Mouse (Mus musculus): ENCODE measurements around the gene Ppia. TPM values are rescaled to one million over a fixed set of nuclear protein-coding genes. Genes with fewer than 3 reads are reported as not detected.
"Not testable (repeated sequence)": the region's sequence is repeated elsewhere in the genome, so short reads cannot be mapped to it uniquely, and the experiment has no call there.

Ppia gene
- polyA plus RNA-seq, 1 experiment from 2014 or later, result 5,018 TPM

DNA sequence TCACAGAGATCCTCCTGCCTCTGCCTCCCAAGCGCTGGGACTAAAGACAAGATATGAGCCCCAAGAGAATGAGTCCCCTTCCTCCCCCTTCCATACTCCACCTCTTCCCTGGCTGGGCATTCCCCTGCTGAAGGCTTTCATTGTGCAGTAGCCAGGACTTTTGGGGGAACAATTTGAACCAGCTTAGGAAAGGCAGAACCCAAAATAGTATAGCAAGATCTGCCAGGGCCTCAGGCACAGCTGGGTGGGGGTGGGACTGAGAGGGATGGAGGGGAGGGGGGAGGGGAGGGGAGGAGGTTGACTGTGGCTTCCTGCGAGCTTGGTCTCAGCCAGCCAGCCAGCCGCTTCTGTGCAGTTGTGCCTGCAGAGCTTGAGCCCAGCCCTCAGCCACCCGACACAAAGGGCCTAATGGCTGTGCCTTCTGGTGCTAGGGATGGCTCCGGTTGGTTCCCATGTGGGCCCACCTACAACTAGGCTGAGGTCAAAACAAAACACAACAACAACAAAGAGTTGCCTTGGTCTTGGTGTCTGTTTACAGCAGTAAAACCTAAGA, 5.1 kb upstream of the Ppia start:
- Histone ChIP-seq H3K9me3 (ENCODE audit: control insufficient read depth, low read length) (no peaks in the 10 kb centered on the region), H3K4me2 (replicated peaks; ENCODE audit: low read depth, low read length) (no peak overlapping the region), H3K4me1 (replicated peaks; ENCODE audit: control insufficient read depth, insufficient read depth, low read length) (0 out of 2 replicates have a peak, but pooled peaks cover 5% of the 10 kb centered on the region), H3K4me3 (ENCODE audit: low read depth, low read length) (no peak overlapping the region), H3K27me3 (ENCODE audit: control insufficient read depth, insufficient read depth, low read length) (no peaks in the 10 kb centered on the region), H3K9ac (ENCODE audit: low read depth, low read length) (no peak overlapping the region), H3K27ac (ENCODE audit: low read depth, low read length) (no peak overlapping the region), H3K36me3 (ENCODE audit: control insufficient read depth, insufficient read depth, low read length) (peaks cover 6% of the 10 kb centered on the region; the same call in 1 of the 2 replicates)
- DNase-seq (ENCODE audit: low spot score), result no peak
- 51% methylated on average over 5 of the region's 5 CpGs for WGBS
- ATAC-seq (ENCODE audit: low FRiP score), result no peak

DNA sequence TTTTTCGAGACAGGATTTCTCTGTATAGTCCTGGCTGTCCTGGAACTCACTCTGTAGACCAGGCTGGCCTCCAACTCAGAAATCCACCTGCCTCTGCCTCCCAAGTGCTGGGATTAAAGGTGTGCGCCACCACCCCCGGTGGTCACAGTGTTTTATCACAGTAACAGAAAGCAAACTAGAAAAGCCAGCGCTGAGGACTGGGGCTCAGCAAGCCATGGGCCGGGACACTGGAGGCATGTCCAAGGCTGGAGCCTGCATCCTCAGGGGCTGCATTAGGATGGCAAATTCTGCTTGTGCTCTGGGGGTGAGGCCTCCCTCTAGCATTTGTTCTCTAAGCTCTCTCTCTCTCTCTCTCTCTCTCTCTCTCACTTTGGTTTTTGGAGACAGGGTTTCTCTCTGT, 4.5 kb upstream of the Ppia start:
- not testable (repeated sequence) for ATAC-seq (ENCODE audit: low FRiP score); H3K27me3 ChIP-seq (ENCODE audit: control insufficient read depth, insufficient read depth, low read length); H3K4me1 ChIP-seq (replicated peaks; ENCODE audit: control insufficient read depth, insufficient read depth, low read length); DNase-seq (ENCODE audit: low spot score); H3K4me2 ChIP-seq (replicated peaks; ENCODE audit: low read depth, low read length); H3K9me3 ChIP-seq (ENCODE audit: control insufficient read depth, low read length); H3K4me3 ChIP-seq (ENCODE audit: low read depth, low read length); H3K27ac ChIP-seq (ENCODE audit: low read depth, low read length); H3K9ac ChIP-seq (ENCODE audit: low read depth, low read length); H3K36me3 ChIP-seq (ENCODE audit: control insufficient read depth, insufficient read depth, low read length)
- 89% methylated on average over 5 of the region's 5 CpGs for WGBS

DNA sequence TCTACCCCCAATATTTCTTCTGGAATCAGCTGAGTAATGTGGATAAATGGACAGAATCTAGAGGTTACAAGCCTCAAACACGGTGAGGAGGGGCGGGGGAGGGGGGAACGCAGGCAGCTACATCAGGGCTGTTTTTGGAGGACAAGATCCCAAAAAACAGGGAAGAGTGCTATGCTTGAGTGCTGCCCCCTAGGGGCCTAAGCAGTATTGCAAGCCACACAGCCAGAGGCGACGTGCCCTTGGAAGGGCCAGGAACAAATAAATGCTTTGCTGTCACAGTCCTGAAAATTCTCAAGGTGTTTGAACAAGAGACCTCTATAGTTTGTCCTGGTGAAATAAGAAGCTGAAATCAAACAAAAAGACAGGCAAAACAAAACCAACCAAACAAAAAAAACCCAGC, 3.6 kb upstream of the Ppia start:
- DNase-seq (ENCODE audit: low spot score) (peak; percentile 92), ATAC-seq (ENCODE audit: low FRiP score) (no peak)
- H3K9ac ChIP-seq (ENCODE audit: low read depth, low read length), result no peak overlapping the region
- no peaks in the 10 kb centered on the region for H3K9me3 ChIP-seq (ENCODE audit: control insufficient read depth, low read length)
- H3K36me3 ChIP-seq (ENCODE audit: control insufficient read depth, insufficient read depth, low read length), result no peaks in the 10 kb centered on the region
- H3K27me3 ChIP-seq (ENCODE audit: control insufficient read depth, insufficient read depth, low read length), result no peaks in the 10 kb centered on the region
- no peak overlapping the region for H3K27ac ChIP-seq (ENCODE audit: low read depth, low read length)
- WGBS, result 8% methylated on average over 5 of the region's 5 CpGs
- H3K4me2 ChIP-seq (replicated peaks; ENCODE audit: low read depth, low read length), result no peak overlapping the region
- H3K4me3 ChIP-seq (ENCODE audit: low read depth, low read length), result no peak overlapping the region
- 0 out of 2 replicates have a peak, but pooled peaks cover 3% of the 10 kb centered on the region for H3K4me1 ChIP-seq (replicated peaks; ENCODE audit: control insufficient read depth, insufficient read depth, low read length)

DNA sequence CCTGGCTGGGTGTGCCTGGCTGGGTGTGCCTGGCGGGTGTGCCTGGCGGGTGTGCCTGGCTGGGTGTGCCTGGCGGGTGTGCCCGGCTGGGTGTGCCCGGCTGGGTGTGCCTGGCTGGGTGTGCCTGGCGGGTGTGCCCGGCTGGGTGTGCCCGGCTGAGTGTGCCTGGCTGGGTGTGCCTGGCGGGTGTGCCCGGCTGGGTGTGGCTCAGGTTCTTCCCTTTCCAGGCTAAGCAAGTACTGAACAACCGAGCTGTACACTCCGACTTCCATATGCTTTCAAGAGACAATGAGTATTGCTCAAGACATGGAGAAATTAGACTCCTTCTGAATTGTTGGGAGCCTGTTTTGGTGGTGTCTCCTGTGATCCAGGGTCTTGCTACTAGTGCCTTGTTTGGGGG, 2.0 kb upstream of the Ppia start:
- Histone ChIP-seq H3K9ac (ENCODE audit: low read depth, low read length) (no peak overlapping the region), H3K4me3 (ENCODE audit: low read depth, low read length) (no peak overlapping the region), H3K27ac (ENCODE audit: low read depth, low read length) (no peak overlapping the region), H3K4me2 (replicated peaks; ENCODE audit: low read depth, low read length) (no peak overlapping the region), H3K9me3 (ENCODE audit: control insufficient read depth, low read length) (no peaks in the 10 kb centered on the region), H3K36me3 (ENCODE audit: control insufficient read depth, insufficient read depth, low read length) (no peaks in the 10 kb centered on the region), H3K4me1 (replicated peaks; ENCODE audit: control insufficient read depth, insufficient read depth, low read length) (0 out of 2 replicates have a peak, but pooled peaks cover 3% of the 10 kb centered on the region), H3K27me3 (ENCODE audit: control insufficient read depth, insufficient read depth, low read length) (no peaks in the 10 kb centered on the region)
- ATAC-seq (ENCODE audit: low FRiP score) (no peak), DNase-seq (ENCODE audit: low spot score) (no peak)
- WGBS, result 94% methylated on average over 8 of the region's 12 CpGs

DNA sequence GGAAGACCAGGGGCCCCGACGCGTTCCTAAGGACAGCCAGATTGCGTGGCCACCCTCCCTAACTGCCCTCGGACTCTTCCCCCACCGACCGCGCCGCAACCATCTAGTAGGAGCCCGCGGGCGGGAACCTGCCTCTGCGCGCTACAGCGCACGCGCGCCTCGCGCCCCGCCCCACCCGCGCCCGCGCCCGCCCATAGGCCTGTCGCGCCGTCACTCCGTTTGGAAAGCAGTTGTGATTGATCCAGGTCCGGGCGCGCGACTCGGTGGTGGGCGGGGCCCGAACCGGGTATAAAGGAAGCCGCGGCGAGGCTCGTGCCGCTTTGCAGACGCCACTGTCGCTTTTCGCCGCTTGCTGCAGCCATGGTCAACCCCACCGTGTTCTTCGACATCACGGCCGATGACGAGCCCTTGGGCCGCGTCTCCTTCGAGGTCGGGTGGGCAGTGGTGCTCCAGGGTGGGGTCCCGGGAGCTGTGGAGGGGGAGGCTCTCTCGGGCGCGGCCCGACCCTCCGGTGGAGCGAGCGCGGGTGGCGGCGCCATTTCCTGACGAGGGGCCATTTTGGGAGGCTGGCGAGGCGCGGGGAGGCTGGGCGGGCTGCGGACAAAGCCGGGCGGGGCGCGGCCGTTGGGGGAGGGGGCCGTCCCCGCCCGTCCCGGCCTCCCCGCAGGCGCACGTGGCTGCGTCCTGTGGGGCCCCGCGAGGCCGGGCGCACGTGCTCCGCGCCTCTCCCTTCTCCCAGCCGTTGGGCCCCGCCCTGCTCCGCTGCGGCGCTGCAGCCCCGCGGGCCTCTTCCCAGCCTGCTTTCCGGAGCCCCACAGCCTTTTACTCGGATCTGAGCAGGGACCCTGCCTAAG, 535 bp downstream of the Ppia start:
- under 1% methylated on average over 72 of the region's 102 CpGs for WGBS
- DNase-seq (ENCODE audit: low spot score), result peak; percentile 98

DNA sequence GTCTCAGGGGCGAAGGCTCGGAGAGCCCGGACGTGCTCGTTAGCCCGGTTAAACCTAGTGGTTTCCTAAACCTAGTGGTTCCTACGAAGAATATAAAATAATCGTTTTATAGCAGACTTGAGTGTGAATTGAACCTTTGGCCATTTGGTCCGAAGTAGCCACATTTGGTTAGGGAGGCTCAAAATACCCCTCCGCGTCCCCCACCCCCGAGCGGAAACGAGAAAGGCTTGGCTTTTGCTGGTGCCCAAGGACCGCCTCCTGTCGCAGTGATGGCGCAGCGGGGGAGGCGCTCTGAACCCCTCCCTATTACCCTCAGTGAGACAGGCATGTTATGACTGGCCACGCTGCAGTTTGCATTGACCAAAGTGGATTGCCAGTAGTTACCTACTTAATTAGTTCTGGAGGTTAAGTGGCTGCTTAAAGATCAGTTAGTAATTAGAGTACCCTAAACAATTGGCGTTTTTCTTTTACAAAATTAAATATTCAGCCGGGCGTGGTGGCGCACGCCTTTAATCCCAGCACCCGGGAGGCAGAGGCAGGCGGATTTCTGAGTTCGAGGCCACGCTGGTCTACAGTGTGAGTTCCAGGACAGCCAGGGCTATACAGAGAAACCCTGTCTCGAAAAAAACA, 1.3 kb downstream of the Ppia start:
- H3K4me3 ChIP-seq (ENCODE audit: low read depth, low read length), result peak overlapping the region; percentile 97
- no peaks in the 10 kb centered on the region for H3K27me3 ChIP-seq (ENCODE audit: control insufficient read depth, insufficient read depth, low read length)
- H3K4me2 ChIP-seq (replicated peaks; ENCODE audit: low read depth, low read length), result peak overlapping the region; percentile 92
- peaks cover 3% of the 10 kb centered on the region; the same call in 1 of the 2 replicates for H3K4me1 ChIP-seq (replicated peaks; ENCODE audit: control insufficient read depth, insufficient read depth, low read length)
- peak; percentile 79 for DNase-seq (ENCODE audit: low spot score)
- H3K9ac ChIP-seq (ENCODE audit: low read depth, low read length), result peak overlapping the region; percentile 96
- WGBS, result 3% methylated on average over 30 of the region's 30 CpGs
- no peaks in the 10 kb centered on the region for H3K36me3 ChIP-seq (ENCODE audit: control insufficient read depth, insufficient read depth, low read length)
- H3K27ac ChIP-seq (ENCODE audit: low read depth, low read length), result peak overlapping the region; percentile 93
- peak; percentile 51 for ATAC-seq (ENCODE audit: low FRiP score)
- H3K9me3 ChIP-seq (ENCODE audit: control insufficient read depth, low read length), result no peaks in the 10 kb centered on the region

More for the DNA sequence above, 535 bp downstream of the Ppia start:
- H3K36me3 ChIP-seq (ENCODE audit: control insufficient read depth, insufficient read depth, low read length), result no peaks in the 10 kb centered on the region
- H3K4me2 ChIP-seq (replicated peaks; ENCODE audit: low read depth, low read length), result peak overlapping the region; percentile 92
- peak overlapping the region; percentile 96 for H3K9ac ChIP-seq (ENCODE audit: low read depth, low read length)
- peak; percentile 96 for ATAC-seq (ENCODE audit: low FRiP score)
- H3K4me3 ChIP-seq (ENCODE audit: low read depth, low read length), result peak overlapping the region; percentile 97
- H3K9me3 ChIP-seq (ENCODE audit: control insufficient read depth, low read length), result no peaks in the 10 kb centered on the region
- peak overlapping the region; percentile 93 for H3K27ac ChIP-seq (ENCODE audit: low read depth, low read length)
- H3K27me3 ChIP-seq (ENCODE audit: control insufficient read depth, insufficient read depth, low read length), result no peaks in the 10 kb centered on the region
- peaks cover 3% of the 10 kb centered on the region; the same call in 1 of the 2 replicates for H3K4me1 ChIP-seq (replicated peaks; ENCODE audit: control insufficient read depth, insufficient read depth, low read length)

DNA sequence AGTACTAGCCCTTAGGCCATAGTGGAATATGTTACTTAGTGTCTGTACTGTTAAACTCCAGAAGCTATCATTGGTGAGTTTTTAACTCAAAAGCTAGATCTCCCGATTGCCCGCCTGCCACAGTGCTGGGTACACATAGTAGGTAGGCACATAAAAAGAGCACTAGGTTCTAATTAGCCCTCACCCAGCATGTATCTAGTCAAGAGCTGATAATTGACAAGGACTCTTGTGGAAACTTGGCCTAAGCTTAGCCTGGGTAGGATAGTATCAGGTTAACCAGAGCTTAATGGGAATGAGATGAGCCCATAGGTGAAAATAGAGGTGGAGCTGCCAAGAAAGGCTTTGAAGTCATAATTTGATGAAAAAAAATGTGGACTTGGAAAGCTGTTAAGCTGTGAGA, 1.8 kb downstream of the Ppia start:
- H3K4me1 ChIP-seq (replicated peaks; ENCODE audit: control insufficient read depth, insufficient read depth, low read length), result peaks cover 3% of the 10 kb centered on the region; the same call in 1 of the 2 replicates
- H3K9ac ChIP-seq (ENCODE audit: low read depth, low read length), result peak overlapping the region; percentile 96
- H3K36me3 ChIP-seq (ENCODE audit: control insufficient read depth, insufficient read depth, low read length), result no peaks in the 10 kb centered on the region
- no peak overlapping the region for H3K27ac ChIP-seq (ENCODE audit: low read depth, low read length)
- H3K4me3 ChIP-seq (ENCODE audit: low read depth, low read length), result peak overlapping the region; percentile 97
- no peak for ATAC-seq (ENCODE audit: low FRiP score)
- H3K27me3 ChIP-seq (ENCODE audit: control insufficient read depth, insufficient read depth, low read length), result no peaks in the 10 kb centered on the region
- no peaks in the 10 kb centered on the region for H3K9me3 ChIP-seq (ENCODE audit: control insufficient read depth, low read length)
- DNase-seq (ENCODE audit: low spot score), result no peak
- peak overlapping the region; percentile 92 for H3K4me2 ChIP-seq (replicated peaks; ENCODE audit: low read depth, low read length)
- WGBS, result 56% methylated on average over 2 of the region's 2 CpGs

DNA sequence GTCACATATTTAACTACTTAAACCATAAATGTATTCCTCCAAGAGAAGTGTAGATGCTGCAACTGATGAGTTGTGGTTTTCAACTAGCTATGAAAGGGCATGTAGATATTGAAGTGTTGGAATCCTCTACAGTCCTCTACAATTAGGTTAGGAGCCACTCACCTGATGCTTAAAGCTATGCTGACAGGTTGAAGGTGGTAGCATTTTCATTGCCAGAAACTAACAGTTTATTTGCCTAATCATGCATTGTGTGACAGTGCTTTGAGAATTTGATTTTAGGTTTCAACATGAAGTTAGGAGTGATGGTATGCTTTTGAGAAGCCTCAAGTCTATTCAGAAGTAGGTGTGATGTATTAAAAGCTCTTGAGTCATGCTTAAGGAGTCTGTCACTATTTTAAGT, 2.2 kb downstream of the Ppia start:
- Histone ChIP-seq H3K4me1 (replicated peaks; ENCODE audit: control insufficient read depth, insufficient read depth, low read length) (peaks cover 3% of the 10 kb centered on the region; the same call in 1 of the 2 replicates), H3K4me2 (replicated peaks; ENCODE audit: low read depth, low read length) (peak overlapping the region; percentile 92), H3K9me3 (ENCODE audit: control insufficient read depth, low read length) (no peaks in the 10 kb centered on the region), H3K27ac (ENCODE audit: low read depth, low read length) (no peak overlapping the region), H3K4me3 (ENCODE audit: low read depth, low read length) (peak overlapping the region; percentile 97), H3K36me3 (ENCODE audit: control insufficient read depth, insufficient read depth, low read length) (no peaks in the 10 kb centered on the region), H3K27me3 (ENCODE audit: control insufficient read depth, insufficient read depth, low read length) (no peaks in the 10 kb centered on the region), H3K9ac (ENCODE audit: low read depth, low read length) (no peak overlapping the region; the same call in 1 of the 2 replicates)
- ATAC-seq (ENCODE audit: low FRiP score) (no peak), DNase-seq (ENCODE audit: low spot score) (no peak)

Measured in hindbrain, embryonic 11.5 days (tissue).